Mouse (Mus musculus) embryonic fibroblast, embryonic 13.5 days (primary cell): ENCODE measurements around the gene Slc35a3.

Experiments used
- CTCF ChIP-seq: IDR thresholded peaks from 2 replicates; pipeline ENCODE4 v1.5.1; 2011; ENCODE audit warnings: mild to moderate bottlenecking, control low read depth, low read length, moderate library complexity, borderline replicate concordance; ENCODE audit not compliant: insufficient read depth
- POLR2A ChIP-seq: IDR thresholded peaks from 2 replicates; pipeline ENCODE4 v1.6.1; 2011; ENCODE audit warnings: low read depth, mild to moderate bottlenecking, control low read depth, low read length, moderate library complexity

GRCm38 (mm10) chr3:116642373-116642772 is 70.3 kb downstream of the Slc35a3 start:
- TF ChIP-seq POLR2A: no peak
- TF ChIP-seq CTCF: no peak
